Mouse (Mus musculus) spleen, adult 2 months (tissue): ENCODE results near the gene Pdlim7.
A peak's percentile ranks its signal among the peaks of the same experiment; 100 is the strongest.

Experiments
- CTCF ChIP-seq: fragments of 200-500 bp; IDR thresholded peaks from 2 replicates; pipeline ENCODE4 v1.5.1; 2011; ENCODE audit warnings: mild to moderate bottlenecking, inconsistent platforms; ENCODE audit not compliant: insufficient read depth, insufficient read length, insufficient replicate concordance; ENCODE audit errors: extremely low read depth
- POLR2A ChIP-seq: fragments of 200-500 bp; IDR thresholded peaks from 2 replicates; pipeline ENCODE4 v1.6.1; 2011; ENCODE audit warnings: low read depth, low read length, inconsistent platforms

DNA sequence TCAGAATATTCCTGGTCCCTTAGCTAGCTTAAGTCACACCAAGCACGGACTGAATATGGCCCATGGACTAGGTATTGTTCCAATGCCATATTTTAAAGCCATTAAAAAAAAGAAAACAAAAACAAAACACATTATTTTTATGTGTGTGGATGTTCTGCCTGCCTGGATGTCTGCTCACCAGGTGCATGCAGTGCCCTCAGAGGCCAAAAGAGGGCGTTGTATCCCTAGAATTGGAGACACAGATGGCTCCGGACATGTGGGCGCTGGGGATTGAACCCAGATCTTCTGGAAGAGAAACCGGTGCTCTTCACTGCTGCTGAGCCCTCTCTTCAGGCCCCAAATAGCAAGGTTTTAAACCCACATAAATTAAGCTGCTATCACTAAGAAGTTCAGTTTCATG, 35.4 kb downstream of the Pdlim7 start:
- TF ChIP-seq POLR2A (no peak), CTCF (peak; percentile 37; the same call in 1 of the 2 replicates)
